Mouse (Mus musculus) liver, embryonic 11.5 days (tissue): ENCODE results near the gene Reln. TPM values are rescaled to one million over a fixed set of nuclear protein-coding genes. Genes with fewer than 3 reads are reported as not detected.

Experiments used
- ATAC-seq: fragments of 200-750 bp; cut with Nextera tagmentation; replicated peaks from 2 replicates; pipeline ENCODE4 v1.8.0; 2017; ENCODE audit warnings: moderate number of reproducible peaks, mild to moderate bottlenecking, moderate TSS enrichment, moderate library complexity; ENCODE audit not compliant: low FRiP score
- DNase-seq: peaks from one replicate; pipeline ENCODE4 v3.0.0-alpha.2; 2017; ENCODE audit warnings: low spot score
- H3K27ac ChIP-seq: fragments of 300-500 bp; sonication (generic); 2 replicates; pipeline ENCODE4 v1.5.1; 2014; ENCODE audit warnings: mild to moderate bottlenecking, low read depth, low read length, control low read depth
- H3K27me3 ChIP-seq: fragments of 300-500 bp; sonication (generic); replicated peaks from 2 replicates; pipeline ENCODE4 v1.6.1; 2014; ENCODE audit warnings: low read length, mixed read lengths; ENCODE audit not compliant: control insufficient read depth, insufficient read depth
- H3K36me3 ChIP-seq: fragments of 300-500 bp; sonication (generic); 2 replicates; pipeline ENCODE4 v1.6.1; 2014; ENCODE audit warnings: mild to moderate bottlenecking, low read length, moderate library complexity, mixed read lengths; ENCODE audit not compliant: control insufficient read depth, insufficient read depth
- H3K4me1 ChIP-seq: fragments of 300-500 bp; sonication (generic); replicated peaks from 2 replicates; pipeline ENCODE4 v1.6.1; 2014; ENCODE audit warnings: low read length, mixed read lengths; ENCODE audit not compliant: control insufficient read depth, insufficient read depth
- H3K4me2 ChIP-seq: fragments of 300-500 bp; sonication (generic); 2 replicates; pipeline ENCODE4 v1.6.1; 2014; ENCODE audit warnings: mild to moderate bottlenecking, control low read depth, moderate library complexity
- H3K4me3 ChIP-seq: fragments of 300-500 bp; sonication (generic); 2 replicates; pipeline ENCODE4 v1.5.1; 2014; ENCODE audit warnings: low read depth, low read length, control low read depth
- H3K9ac ChIP-seq: fragments of 300-500 bp; sonication (generic); 2 replicates; pipeline ENCODE4 v1.6.1; 2014; ENCODE audit warnings: low read depth, low read length, control low read depth
- H3K9me3 ChIP-seq: fragments of 300-500 bp; sonication (generic); 2 replicates; pipeline ENCODE4 v1.6.1; 2016; ENCODE audit warnings: low read length, inconsistent platforms, mixed read lengths; ENCODE audit not compliant: control insufficient read depth
- WGBS: fragments of 180-500 bp; shearing (Covaris S2); extraction: QIAGEN DNeasy Blood & Tissue Kit; methylation state at CpG from one replicate; pipeline ENCODE4 v1.1.7; 2014; 5-methylcytosine and 5-hydroxymethylcytosine counted together
- polyA plus RNA-seq: library from polyadenylated mRNA; unstranded; fragments of >200 nt; fragmentation: Nextera tagmentation; extraction: Ambion mirVana; gene quantifications from 2 replicates; pipeline ENCODE4 v1.2.1, GENCODE M21; 2014

Gene Reln
- polyA plus RNA-seq, 1 experiment from 2014 or later: 56.2 TPM

DNA sequence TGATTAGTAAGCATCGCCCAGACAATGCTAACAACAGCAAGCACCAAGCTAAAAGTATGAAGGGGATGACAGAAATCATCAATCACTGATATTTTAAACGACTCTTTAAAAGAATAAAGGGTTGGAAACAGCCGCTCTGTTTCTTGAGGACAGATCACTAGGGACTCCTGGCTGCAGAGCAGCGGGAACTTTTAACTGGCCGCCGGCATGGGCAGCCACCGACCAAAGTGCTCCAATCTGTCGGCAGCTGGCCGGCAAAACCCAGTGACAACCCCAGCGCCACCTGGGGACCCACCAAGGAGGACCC is 1.0 kb downstream of the Reln start:
- Histone ChIP-seq H3K4me2 (peak overlapping the region; percentile 75), H3K27ac (no peak overlapping the region), H3K36me3 (no peaks in the 10 kb centered on the region), H3K9ac (peak overlapping the region; percentile 67), H3K4me1 (peaks cover 27% of the 10 kb centered on the region), H3K27me3 (peaks cover 57% of the 10 kb centered on the region), H3K4me3 (peak overlapping the region; percentile 71), H3K9me3 (no peaks in the 10 kb centered on the region)
- no peak for DNase-seq
- no peak for ATAC-seq
- 3% methylated on average over 10 of the region's 10 CpGs for WGBS

DNA sequence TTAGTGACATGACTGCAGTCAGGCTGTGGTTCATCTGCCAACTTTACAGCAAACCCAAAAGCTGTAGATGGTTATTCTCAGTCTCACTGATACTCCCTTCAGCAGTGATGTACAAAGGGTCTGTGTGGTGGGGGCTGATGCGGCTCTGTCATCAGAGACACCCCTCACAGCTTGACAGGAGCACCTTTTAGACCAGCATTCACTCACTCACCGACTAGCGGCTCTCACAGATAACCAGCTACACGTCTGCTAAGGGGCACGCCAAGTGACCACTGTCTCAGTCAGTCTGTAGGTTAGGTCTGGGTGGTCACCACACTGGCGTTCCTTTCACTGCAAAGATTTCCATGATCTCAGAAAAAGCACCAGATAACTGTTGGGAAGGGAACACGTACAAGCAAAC is 2.0 kb downstream of the Reln start:
- peaks cover 57% of the 10 kb centered on the region for H3K27me3 ChIP-seq
- ATAC-seq (no peak), DNase-seq (no peak)
- no peaks in the 10 kb centered on the region for H3K36me3 ChIP-seq
- no peaks in the 10 kb centered on the region for H3K9me3 ChIP-seq
- 47% methylated on average over 7 of the region's 7 CpGs for WGBS
- H3K4me2 ChIP-seq: peak overlapping the region; percentile 75
- peak overlapping the region; percentile 71 for H3K4me3 ChIP-seq
- H3K4me1 ChIP-seq: peaks cover 23% of the 10 kb centered on the region
- H3K27ac ChIP-seq: no peak overlapping the region
- H3K9ac ChIP-seq: peak overlapping the region; percentile 54; the same call in 1 of the 2 replicates

- Histone ChIP-seq H3K9me3 (no peaks in the 10 kb centered on the region), H3K27ac (no peak overlapping the region), H3K27me3 (peaks cover 43% of the 10 kb centered on the region), H3K4me2 (peak overlapping the region; percentile 46), H3K4me1 (peaks cover 10% of the 10 kb centered on the region; the same call in 1 of the 2 replicates), H3K9ac (no peak overlapping the region), H3K4me3 (peak overlapping the region; percentile 20; the same call in 1 of the 2 replicates), H3K36me3 (no peaks in the 10 kb centered on the region)
- ATAC-seq (no peak), DNase-seq (no peak)
- WGBS: 77% methylated on average over 8 of the region's 8 CpGs
Measured at GRCm38 (mm10) chr5:22340991-22341390, 3.5 kb downstream of the Reln start.

GRCm38 (mm10) chr5:22335408-22335807 is 9.1 kb downstream of the Reln start:
- H3K36me3 ChIP-seq: no peaks in the 10 kb centered on the region
- no peak overlapping the region for H3K4me2 ChIP-seq
- no peak for ATAC-seq
- 68% methylated on average over 3 of the region's 3 CpGs for WGBS
- H3K9ac ChIP-seq: no peak overlapping the region
- no peak overlapping the region for H3K4me3 ChIP-seq
- no peaks in the 10 kb centered on the region for H3K9me3 ChIP-seq
- H3K27me3 ChIP-seq: no peaks in the 10 kb centered on the region; the same call in 1 of the 2 replicates
- no peak for DNase-seq
- peaks cover 2% of the 10 kb centered on the region; the same call in 1 of the 2 replicates for H3K4me1 ChIP-seq
- no peak overlapping the region for H3K27ac ChIP-seq

DNA sequence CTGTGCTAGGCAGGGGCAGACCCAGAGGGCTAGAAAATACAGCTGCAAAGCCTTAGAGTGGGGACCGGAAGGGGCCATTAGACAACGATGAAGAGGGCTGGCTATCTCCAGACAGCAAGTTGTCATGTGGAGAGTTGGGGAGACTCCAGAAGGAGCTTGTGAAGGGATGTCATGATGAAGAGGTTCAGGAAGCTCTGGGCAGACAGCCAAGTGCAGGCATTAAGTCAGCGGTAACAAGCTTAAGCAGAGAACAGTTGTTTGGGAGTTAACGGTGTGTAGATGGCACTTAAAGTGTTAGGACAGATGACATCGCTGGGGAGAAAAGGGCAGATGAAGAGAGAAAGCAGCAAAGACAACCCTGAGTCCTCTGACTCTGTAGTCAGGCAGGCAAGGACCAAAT is 13.7 kb downstream of the Reln start:
- Histone ChIP-seq H3K4me2 (no peak overlapping the region), H3K9me3 (no peaks in the 10 kb centered on the region), H3K36me3 (no peaks in the 10 kb centered on the region), H3K27ac (no peak overlapping the region), H3K4me3 (no peak overlapping the region), H3K27me3 (no peaks in the 10 kb centered on the region), H3K4me1 (peaks cover 3% of the 10 kb centered on the region; the same call in 1 of the 2 replicates), H3K9ac (no peak overlapping the region)
- DNase-seq (no peak), ATAC-seq (no peak)
- WGBS: 71% methylated on average over 5 of the region's 5 CpGs

GRCm38 (mm10) chr5:22328431-22329359 is 15.8 kb downstream of the Reln start:
- Histone ChIP-seq H3K9me3 (no peaks in the 10 kb centered on the region), H3K4me2 (no peak overlapping the region), H3K27me3 (no peaks in the 10 kb centered on the region), H3K36me3 (no peaks in the 10 kb centered on the region), H3K27ac (no peak overlapping the region), H3K4me3 (no peak overlapping the region), H3K4me1 (peaks cover 3% of the 10 kb centered on the region; the same call in 1 of the 2 replicates), H3K9ac (no peak overlapping the region)
- DNase-seq (no peak), ATAC-seq (no peak)
- WGBS: 81% methylated on average over 8 of the region's 8 CpGs

DNA sequence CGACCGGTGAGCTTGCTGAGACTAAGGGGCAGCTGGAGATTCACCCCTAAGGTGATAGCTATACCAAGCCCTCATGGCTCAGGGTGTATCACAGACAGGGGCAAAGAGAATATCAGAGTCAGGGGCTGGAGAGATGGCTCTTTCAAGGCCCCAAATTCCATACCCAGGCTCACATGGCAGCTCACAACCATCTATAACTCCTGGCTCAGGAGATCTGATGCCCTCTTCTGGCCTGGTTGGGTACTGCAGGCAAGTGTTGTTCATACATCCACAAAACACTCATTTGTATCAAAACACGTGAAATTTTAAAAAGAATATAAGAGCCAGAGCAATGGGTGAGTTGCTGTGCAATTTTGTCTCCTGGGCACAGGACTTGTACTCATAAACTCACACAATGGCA is 17.3 kb downstream of the Reln start:
- DNase-seq (no peak), ATAC-seq (peak; percentile 43; the same call in 1 of the 2 replicates)
- H3K27me3 ChIP-seq: no peaks in the 10 kb centered on the region
- H3K4me2 ChIP-seq: no peak overlapping the region
- H3K9ac ChIP-seq: no peak overlapping the region
- peaks cover 3% of the 10 kb centered on the region; the same call in 1 of the 2 replicates for H3K4me1 ChIP-seq
- no peak overlapping the region for H3K27ac ChIP-seq
- no peaks in the 10 kb centered on the region for H3K9me3 ChIP-seq
- no peak overlapping the region for H3K4me3 ChIP-seq
- WGBS: 75% methylated on average over 3 of the region's 3 CpGs
- H3K36me3 ChIP-seq: peaks cover 3% of the 10 kb centered on the region; the same call in 1 of the 2 replicates

GRCm38 (mm10) chr5:22323801-22324200 is 20.7 kb downstream of the Reln start:
- H3K4me2 ChIP-seq: no peak overlapping the region
- no peak overlapping the region for H3K9ac ChIP-seq
- DNase-seq (no peak), ATAC-seq (no peak)
- H3K27me3 ChIP-seq: no peaks in the 10 kb centered on the region
- H3K4me3 ChIP-seq: no peak overlapping the region
- no peaks in the 10 kb centered on the region for H3K4me1 ChIP-seq
- no peak overlapping the region for H3K27ac ChIP-seq
- WGBS: 78% methylated on average over 1 of the region's 1 CpGs
- no peaks in the 10 kb centered on the region for H3K9me3 ChIP-seq
- peaks cover 3% of the 10 kb centered on the region; the same call in 1 of the 2 replicates for H3K36me3 ChIP-seq

GRCm38 (mm10) chr5:22317807-22318206 is 26.7 kb downstream of the Reln start:
- Histone ChIP-seq H3K4me1 (no peaks in the 10 kb centered on the region), H3K9me3 (no peaks in the 10 kb centered on the region), H3K27ac (no peak overlapping the region), H3K36me3 (peaks cover under 1% of the 10 kb centered on the region; the same call in 1 of the 2 replicates), H3K27me3 (no peaks in the 10 kb centered on the region), H3K4me3 (no peak overlapping the region), H3K9ac (no peak overlapping the region), H3K4me2 (no peak overlapping the region)
- WGBS: 60% methylated on average over 1 of the region's 1 CpGs
- ATAC-seq: no peak
- no peak for DNase-seq
